Mouse (Mus musculus): ENCODE results near the gene Aire. TPM values are rescaled to one million over a fixed set of nuclear protein-coding genes. Genes with fewer than 3 reads are reported as not detected.

The Aire gene
- total and polyA plus RNA-seq, 2 experiments from 2014 or later, result 0.16 to 0.31 TPM

DNA sequence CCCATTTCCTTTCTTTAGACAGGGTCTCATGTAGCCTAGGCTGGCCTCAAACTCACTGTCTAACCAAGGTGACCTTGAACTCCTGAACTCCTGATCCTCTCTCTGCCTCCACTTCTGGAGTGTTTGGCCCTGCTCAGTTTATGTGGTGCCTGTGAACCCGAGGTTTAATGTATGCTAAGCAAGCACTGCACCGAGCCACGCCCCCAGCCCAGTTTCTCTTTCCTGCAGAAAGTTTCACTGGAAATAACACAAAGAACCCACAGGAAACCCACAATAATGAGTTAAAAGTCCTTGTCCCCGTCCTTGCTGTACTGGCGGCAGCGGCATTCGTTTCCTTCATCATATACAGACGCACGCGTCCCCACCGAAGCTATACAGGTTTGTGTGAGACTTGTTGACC is 31.6 kb upstream of the Aire start:
- H3K4me2 ChIP-seq (ENCODE audit: low read depth, low read length, poor library complexity, severe bottlenecking), result no peak overlapping the region
- H3K36me3 ChIP-seq (ENCODE audit: insufficient read depth, low read length), result no peaks in the 10 kb centered on the region
- H3K9ac ChIP-seq (replicated peaks; ENCODE audit: low read length, poor library complexity, severe bottlenecking), result no peak overlapping the region
- H3K27ac ChIP-seq (ENCODE audit: low read depth, low read length), result no peak overlapping the region
- H3K9me3 ChIP-seq (ENCODE audit: low read length), result no peaks in the 10 kb centered on the region
- no peak for ATAC-seq (ENCODE audit: low FRiP score)
- no peak for TF ChIP-seq CTCF (IDR thresholded peaks at IDR 0.05)
- no peak for DNase-seq (ENCODE audit: low spot score)
- H3K4me3 ChIP-seq (ENCODE audit: low read depth, low read length), result no peak overlapping the region
- H3K4me1 ChIP-seq (ENCODE audit: insufficient read depth, low read length), result no peaks in the 10 kb centered on the region
- 86% methylated on average over 11 of the region's 11 CpGs for WGBS
- H3K27me3 ChIP-seq (ENCODE audit: insufficient read depth, low read length), result peaks cover under 1% of the 10 kb centered on the region; the same call in 1 of the 2 replicates

DNA sequence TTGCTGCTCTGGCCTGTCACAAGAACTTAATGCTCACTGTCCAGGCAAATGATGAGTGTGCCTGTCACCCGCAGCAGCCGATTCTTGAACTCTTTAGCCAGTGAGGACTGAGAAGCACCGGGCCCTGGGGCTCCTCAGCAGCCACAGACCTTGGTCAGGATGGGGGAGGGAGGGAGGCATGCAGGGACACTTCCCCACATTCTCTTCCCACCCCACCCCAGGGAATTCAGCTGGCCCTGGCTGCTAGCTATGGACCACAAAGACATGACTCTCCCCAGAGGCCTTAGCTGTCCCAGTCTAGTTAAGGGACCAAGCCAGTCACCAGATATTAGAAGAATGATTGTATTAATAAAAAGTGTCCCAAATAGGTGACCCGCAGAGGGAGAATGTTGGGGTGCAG is 30.7 kb upstream of the Aire start:
- Histone ChIP-seq H3K4me1 (ENCODE audit: insufficient read depth, low read length) (peaks cover 3% of the 10 kb centered on the region; the same call in 1 of the 2 replicates), H3K27ac (ENCODE audit: low read depth, low read length) (no peak overlapping the region), H3K36me3 (ENCODE audit: insufficient read depth, low read length) (no peaks in the 10 kb centered on the region), H3K4me2 (ENCODE audit: low read depth, low read length, poor library complexity, severe bottlenecking) (no peak overlapping the region), H3K27me3 (ENCODE audit: insufficient read depth, low read length) (peaks cover 9% of the 10 kb centered on the region; the same call in 1 of the 2 replicates), H3K9ac (replicated peaks; ENCODE audit: low read length, poor library complexity, severe bottlenecking) (no peak overlapping the region), H3K4me3 (ENCODE audit: low read depth, low read length) (no peak overlapping the region), H3K9me3 (ENCODE audit: low read length) (no peaks in the 10 kb centered on the region)
- 88% methylated on average over 4 of the region's 4 CpGs for WGBS
- no peak for TF ChIP-seq CTCF (IDR thresholded peaks at IDR 0.05)
- DNase-seq (ENCODE audit: low spot score) (no peak), ATAC-seq (ENCODE audit: low FRiP score) (no peak)

DNA sequence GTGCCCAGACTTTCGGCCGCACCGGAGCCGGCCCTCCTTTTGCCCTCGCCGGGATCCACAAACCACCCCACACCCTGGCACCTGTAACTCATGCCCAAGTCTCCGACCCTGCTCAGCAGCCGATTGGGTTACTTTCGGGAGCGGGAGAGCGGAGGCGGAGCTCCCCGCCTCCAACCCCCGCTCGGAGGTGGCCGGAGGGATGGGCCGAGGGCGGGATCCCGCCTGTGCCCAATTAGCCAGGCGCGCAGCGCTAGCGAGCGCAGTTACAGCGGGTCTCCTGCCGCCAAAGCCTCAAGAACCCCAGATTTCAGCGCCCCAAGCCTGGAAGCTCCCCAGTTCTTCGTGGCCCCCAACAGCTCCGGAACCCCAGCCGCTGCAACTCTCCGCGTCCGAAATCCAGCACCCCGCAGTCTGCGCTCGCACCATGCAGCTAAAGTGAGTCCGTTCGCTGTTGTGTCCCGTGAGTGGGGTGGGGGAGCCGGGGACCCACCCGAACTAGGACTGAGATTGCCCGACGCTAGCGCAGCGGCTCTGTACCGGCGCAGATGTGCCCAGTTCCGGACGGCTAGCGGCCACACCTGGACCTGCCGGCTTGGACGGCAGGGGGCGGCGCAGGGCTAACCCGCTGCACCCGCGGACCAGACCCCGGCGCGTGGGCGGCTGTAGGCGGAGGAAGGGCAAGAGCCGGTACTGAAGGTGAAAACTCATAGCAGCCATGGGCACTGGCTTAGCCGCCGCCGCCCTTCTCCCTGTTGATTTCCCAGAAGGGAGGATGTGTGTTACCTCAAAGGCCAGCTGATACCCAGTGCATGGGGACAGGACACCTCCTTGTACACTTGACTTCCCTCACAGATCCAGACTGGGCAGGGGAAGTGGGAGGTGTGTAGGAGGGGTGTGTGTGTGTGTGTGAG is 25.9 kb upstream of the Aire start, which contains the start of gene Icosl:
Icosl (plus strand) TSS at position 202 of the 911 bp plus-strand sequence.
- H3K27ac ChIP-seq (ENCODE audit: low read depth, low read length), result no peak within 1 kb of the TSS
- TF ChIP-seq CTCF (IDR thresholded peaks at IDR 0.05), result peak; percentile 63
- peak within 1 kb of the TSS; percentile 51 for H3K9ac ChIP-seq (replicated peaks; ENCODE audit: low read length, poor library complexity, severe bottlenecking)
- no peaks in the 10 kb centered on the region for H3K36me3 ChIP-seq (ENCODE audit: insufficient read depth, low read length)
- ATAC-seq (ENCODE audit: low FRiP score), result peak; percentile 79
- H3K4me2 ChIP-seq (ENCODE audit: low read depth, low read length, poor library complexity, severe bottlenecking), result peak within 1 kb of the TSS; percentile 99
- peaks cover 3% of the 10 kb centered on the region; the same call in 1 of the 2 replicates for H3K4me1 ChIP-seq (ENCODE audit: insufficient read depth, low read length)
- peaks cover 13% of the 10 kb centered on the region; the same call in 1 of the 2 replicates for H3K27me3 ChIP-seq (ENCODE audit: insufficient read depth, low read length)
- DNase-seq (ENCODE audit: low spot score), result peak; percentile 57
- H3K9me3 ChIP-seq (ENCODE audit: low read length), result no peaks in the 10 kb centered on the region
- WGBS, result under 1% methylated on average over 66 of the region's 66 CpGs
- peak within 1 kb of the TSS; percentile 47 for H3K4me3 ChIP-seq (ENCODE audit: low read depth, low read length)

DNA sequence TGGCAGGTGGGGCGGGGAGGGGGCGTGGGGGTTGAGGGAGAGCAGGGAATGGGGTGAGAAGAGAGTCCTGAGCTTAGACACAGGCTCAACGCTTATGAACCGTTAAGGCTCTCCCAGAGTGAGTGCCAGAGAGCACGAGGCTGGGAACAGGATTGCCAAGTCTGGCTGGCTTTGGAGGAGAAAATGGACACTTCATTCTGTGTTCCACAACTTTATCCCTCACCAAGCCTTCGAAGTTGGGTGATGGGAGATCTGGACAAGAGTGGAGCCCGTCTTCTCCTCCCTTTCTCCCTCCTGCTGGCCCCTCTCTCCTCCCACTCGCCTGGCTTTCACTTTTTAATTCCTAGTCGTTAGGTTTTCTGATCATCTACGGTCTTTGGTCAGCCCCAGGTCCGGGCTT is 25.1 kb upstream of the Aire start:
- Histone ChIP-seq H3K4me1 (ENCODE audit: insufficient read depth, low read length) (peaks cover 3% of the 10 kb centered on the region; the same call in 1 of the 2 replicates), H3K4me3 (ENCODE audit: low read depth, low read length) (peak overlapping the region; percentile 47; the same call in 1 of the 2 replicates), H3K27ac (ENCODE audit: low read depth, low read length) (no peak overlapping the region), H3K9me3 (ENCODE audit: low read length) (no peaks in the 10 kb centered on the region), H3K4me2 (ENCODE audit: low read depth, low read length, poor library complexity, severe bottlenecking) (peak overlapping the region; percentile 99), H3K27me3 (ENCODE audit: insufficient read depth, low read length) (peaks cover 13% of the 10 kb centered on the region; the same call in 1 of the 2 replicates), H3K9ac (replicated peaks; ENCODE audit: low read length, poor library complexity, severe bottlenecking) (no peak overlapping the region; the same call in 1 of the 2 replicates), H3K36me3 (ENCODE audit: insufficient read depth, low read length) (no peaks in the 10 kb centered on the region)
- WGBS, result 22% methylated on average over 10 of the region's 11 CpGs
- no peak for TF ChIP-seq CTCF (IDR thresholded peaks at IDR 0.05)
- ATAC-seq (ENCODE audit: low FRiP score) (no peak), DNase-seq (ENCODE audit: low spot score) (no peak)

DNA sequence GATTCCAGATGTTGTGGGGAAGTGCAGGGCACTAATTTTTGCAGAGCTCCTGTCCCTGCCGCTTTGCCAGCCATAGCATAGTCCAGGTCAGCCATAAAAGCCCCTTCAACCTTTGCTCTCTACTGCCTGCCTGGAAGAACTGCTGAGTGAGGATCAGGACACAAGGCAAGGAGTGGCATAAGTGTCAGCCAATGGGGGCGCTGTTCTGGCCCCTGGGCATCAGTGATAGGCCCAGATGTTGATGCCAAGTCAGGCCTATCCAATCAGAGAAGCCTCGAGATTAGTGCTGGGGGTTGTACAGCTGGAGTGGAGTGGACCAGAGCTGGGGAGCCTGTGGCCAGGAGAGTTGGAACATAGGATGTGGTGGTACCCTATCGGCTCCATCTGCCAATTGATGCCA is 23.8 kb upstream of the Aire start:
- Histone ChIP-seq H3K27ac (ENCODE audit: low read depth, low read length) (no peak overlapping the region), H3K27me3 (ENCODE audit: insufficient read depth, low read length) (peaks cover 13% of the 10 kb centered on the region; the same call in 1 of the 2 replicates), H3K9ac (replicated peaks; ENCODE audit: low read length, poor library complexity, severe bottlenecking) (no peak overlapping the region), H3K4me2 (ENCODE audit: low read depth, low read length, poor library complexity, severe bottlenecking) (no peak overlapping the region), H3K36me3 (ENCODE audit: insufficient read depth, low read length) (no peaks in the 10 kb centered on the region), H3K9me3 (ENCODE audit: low read length) (no peaks in the 10 kb centered on the region), H3K4me1 (ENCODE audit: insufficient read depth, low read length) (peaks cover 3% of the 10 kb centered on the region; the same call in 1 of the 2 replicates), H3K4me3 (ENCODE audit: low read depth, low read length) (no peak overlapping the region)
- 58% methylated on average over 4 of the region's 4 CpGs for WGBS
- DNase-seq (ENCODE audit: low spot score) (no peak), ATAC-seq (ENCODE audit: low FRiP score) (0 out of 2 replicates have a peak, but pooled peaks have one; percentile 18)
- TF ChIP-seq CTCF (IDR thresholded peaks at IDR 0.05), result no peak

DNA sequence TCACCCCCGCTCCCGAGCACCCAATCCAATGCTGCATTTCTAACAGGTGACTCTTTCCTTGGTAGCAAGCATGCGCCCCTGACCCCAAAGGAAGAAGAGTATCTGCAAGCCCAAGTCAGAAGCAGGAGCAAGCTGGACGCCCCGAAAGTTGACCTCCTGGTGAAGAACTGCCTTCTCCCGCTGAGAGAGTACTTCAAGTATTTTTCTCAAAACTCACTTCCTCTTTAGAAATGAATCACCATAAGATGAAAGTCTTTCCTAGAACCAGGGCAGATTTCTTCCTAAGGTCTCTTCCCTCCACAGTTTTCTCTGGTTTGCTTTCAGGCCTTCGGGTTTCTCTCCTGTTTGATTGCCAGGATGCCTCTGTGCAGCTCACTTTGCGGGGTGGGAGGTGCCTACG is 19.7 kb upstream of the Aire start:
- Histone ChIP-seq H3K27me3 (ENCODE audit: insufficient read depth, low read length) (no peaks in the 10 kb centered on the region; the same call in 1 of the 2 replicates), H3K9ac (replicated peaks; ENCODE audit: low read length, poor library complexity, severe bottlenecking) (no peak overlapping the region), H3K36me3 (ENCODE audit: insufficient read depth, low read length) (no peaks in the 10 kb centered on the region), H3K4me3 (ENCODE audit: low read depth, low read length) (no peak overlapping the region), H3K4me1 (ENCODE audit: insufficient read depth, low read length) (no peaks in the 10 kb centered on the region), H3K9me3 (ENCODE audit: low read length) (no peaks in the 10 kb centered on the region), H3K27ac (ENCODE audit: low read depth, low read length) (no peak overlapping the region), H3K4me2 (ENCODE audit: low read depth, low read length, poor library complexity, severe bottlenecking) (no peak overlapping the region)
- DNase-seq (ENCODE audit: low spot score) (no peak), ATAC-seq (ENCODE audit: low FRiP score) (no peak)
- WGBS, result 92% methylated on average over 9 of the region's 9 CpGs
- no peak for TF ChIP-seq CTCF (IDR thresholded peaks at IDR 0.05)
